Mouse (Mus musculus): ENCODE results near the gene Cul1.

Gene Cul1

GRCm38 (mm10) chr6:47472444-47472843 is 19.2 kb downstream of the Cul1 start:
- DNase-seq (ENCODE audit: extremely low spot score, low spot score): no peak

DNA sequence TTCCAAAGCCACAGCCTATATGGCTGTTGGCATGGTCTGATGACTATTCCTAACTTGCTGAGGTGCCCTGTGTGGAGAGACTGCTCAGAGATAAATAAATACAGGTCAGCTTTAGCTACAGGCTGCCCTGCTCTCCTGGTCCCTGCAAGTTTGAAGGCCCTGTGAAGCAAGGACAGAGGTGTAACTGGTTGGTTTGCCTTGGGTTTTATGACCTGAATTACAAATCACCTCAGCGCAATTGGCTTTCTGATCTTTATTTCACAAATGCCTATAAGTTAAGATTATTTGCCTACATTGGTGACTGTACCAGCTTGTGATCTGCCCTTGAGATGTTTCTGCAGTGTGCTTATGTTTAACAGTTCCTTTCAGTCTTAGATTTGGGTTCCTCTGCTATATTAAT is 28.8 kb downstream of the Cul1 start:
- DNase-seq (ENCODE audit: extremely low spot score, low spot score): no peak

GRCm38 (mm10) chr6:47494562-47494961 is 41.4 kb downstream of the Cul1 start:
- DNase-seq (ENCODE audit: extremely low spot score, low spot score): no peak

- DNase-seq (ENCODE audit: extremely low spot score, low spot score): no peak
Measured at GRCm38 (mm10) chr6:47520030-47520429, 66.8 kb downstream of the Cul1 start.

- no peak for DNase-seq (ENCODE audit: extremely low spot score, low spot score)
Measured at GRCm38 (mm10) chr6:47522431-47522830, 69.2 kb downstream of the Cul1 start.

- DNase-seq (ENCODE audit: extremely low spot score, low spot score): peak; percentile 12
Measured at GRCm38 (mm10) chr6:47525041-47525440, 71.8 kb downstream of the Cul1 start.

- DNase-seq (ENCODE audit: extremely low spot score, low spot score): peak; percentile 15
Measured at GRCm38 (mm10) chr6:47526446-47526845, 73.2 kb downstream of the Cul1 start.

- DNase-seq (ENCODE audit: extremely low spot score, low spot score): no peak
Measured at GRCm38 (mm10) chr6:47527129-47527528, 73.9 kb downstream of the Cul1 start.

- no peak for DNase-seq (ENCODE audit: extremely low spot score, low spot score)
Measured at GRCm38 (mm10) chr6:47527655-47528054, 74.5 kb downstream of the Cul1 start.

DNA sequence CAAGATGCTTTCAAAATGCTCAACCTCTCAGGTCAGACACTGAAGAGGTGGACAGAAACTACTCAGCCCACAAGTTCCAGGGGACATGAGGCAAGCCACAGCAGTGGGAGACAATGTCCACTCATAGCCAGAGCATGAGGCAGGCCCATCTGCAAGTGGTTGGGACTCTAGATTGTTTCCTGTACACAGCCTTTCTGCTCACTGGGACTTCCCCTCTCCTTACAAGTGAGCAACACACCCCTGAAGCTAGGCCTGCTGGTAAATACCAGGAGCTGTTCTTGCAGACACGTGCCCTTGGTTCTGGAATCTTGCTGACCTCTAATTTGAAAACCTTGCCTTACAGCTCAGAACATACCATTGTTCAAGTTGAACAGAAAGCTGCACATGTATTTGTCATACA is 79.3 kb downstream of the Cul1 start:
- no peak for DNase-seq (ENCODE audit: extremely low spot score, low spot score)

DNA sequence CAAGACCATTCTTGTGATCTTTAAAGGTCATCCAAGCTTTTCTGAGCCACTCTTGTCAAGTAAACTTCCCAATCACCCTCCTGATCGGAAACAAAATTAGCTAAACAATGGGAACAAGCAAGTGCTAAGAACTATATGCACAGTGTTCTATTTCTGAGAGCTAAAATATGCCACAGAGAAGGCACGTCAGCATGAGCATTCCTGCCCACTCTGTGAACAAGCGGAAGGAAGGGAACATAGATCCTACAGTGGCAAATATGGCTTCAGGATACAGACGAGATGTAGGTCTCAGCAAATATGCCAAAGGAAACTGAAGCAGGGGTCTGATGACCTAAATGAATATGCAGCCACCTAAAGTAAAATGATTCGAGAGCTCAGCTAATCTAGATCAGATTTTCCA is 82.1 kb downstream of the Cul1 start:
- no peak for DNase-seq (ENCODE audit: extremely low spot score, low spot score)

- DNase-seq (ENCODE audit: extremely low spot score, low spot score): no peak
Measured at GRCm38 (mm10) chr6:47552280-47552679, 99.1 kb downstream of the Cul1 start.

GRCm38 (mm10) chr6:47559287-47559686 is 106.1 kb downstream of the Cul1 start:
- DNase-seq (ENCODE audit: extremely low spot score, low spot score): no peak

DNA sequence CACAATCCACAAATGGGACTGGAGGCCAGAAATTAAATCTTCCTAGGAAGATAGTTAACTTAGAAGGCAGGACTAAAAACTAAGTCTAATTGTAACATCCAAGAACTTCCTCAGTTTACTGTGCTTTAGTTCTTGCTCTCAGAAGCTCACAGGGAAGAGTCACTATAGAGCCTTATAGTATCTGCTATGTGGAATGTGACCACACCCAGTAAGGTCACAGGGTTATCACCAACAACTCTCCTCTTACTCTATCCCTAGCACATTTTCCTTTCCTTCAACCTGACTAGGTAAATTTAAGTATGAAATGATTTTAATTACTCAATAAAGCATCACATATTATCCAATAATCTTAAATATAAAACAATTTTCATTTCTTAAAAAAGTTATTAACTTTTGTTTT is 107.2 kb downstream of the Cul1 start:
- no peak for DNase-seq (ENCODE audit: extremely low spot score, low spot score)

DNA sequence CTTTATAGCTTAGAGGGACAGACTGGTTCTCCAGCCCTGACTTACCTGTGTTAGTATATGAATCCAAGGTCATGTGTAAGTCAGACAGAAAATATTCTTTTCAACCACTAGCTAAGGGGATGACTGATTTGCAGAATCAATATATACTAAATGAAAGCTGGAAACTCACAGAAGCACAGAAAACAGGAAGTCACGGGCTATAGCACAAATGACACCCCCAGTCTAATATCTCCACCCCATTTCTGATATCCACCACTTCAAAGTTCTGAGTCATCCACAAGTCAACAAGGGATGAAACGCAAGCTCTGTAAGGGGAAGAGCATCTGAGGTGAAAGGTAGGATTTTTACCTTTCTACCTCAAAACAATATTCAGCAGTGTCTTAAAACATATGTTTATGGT is 107.6 kb downstream of the Cul1 start:
- no peak for DNase-seq (ENCODE audit: extremely low spot score, low spot score)

- DNase-seq (ENCODE audit: extremely low spot score, low spot score): no peak
Measured at GRCm38 (mm10) chr6:47561426-47561825, 108.2 kb downstream of the Cul1 start.

DNA sequence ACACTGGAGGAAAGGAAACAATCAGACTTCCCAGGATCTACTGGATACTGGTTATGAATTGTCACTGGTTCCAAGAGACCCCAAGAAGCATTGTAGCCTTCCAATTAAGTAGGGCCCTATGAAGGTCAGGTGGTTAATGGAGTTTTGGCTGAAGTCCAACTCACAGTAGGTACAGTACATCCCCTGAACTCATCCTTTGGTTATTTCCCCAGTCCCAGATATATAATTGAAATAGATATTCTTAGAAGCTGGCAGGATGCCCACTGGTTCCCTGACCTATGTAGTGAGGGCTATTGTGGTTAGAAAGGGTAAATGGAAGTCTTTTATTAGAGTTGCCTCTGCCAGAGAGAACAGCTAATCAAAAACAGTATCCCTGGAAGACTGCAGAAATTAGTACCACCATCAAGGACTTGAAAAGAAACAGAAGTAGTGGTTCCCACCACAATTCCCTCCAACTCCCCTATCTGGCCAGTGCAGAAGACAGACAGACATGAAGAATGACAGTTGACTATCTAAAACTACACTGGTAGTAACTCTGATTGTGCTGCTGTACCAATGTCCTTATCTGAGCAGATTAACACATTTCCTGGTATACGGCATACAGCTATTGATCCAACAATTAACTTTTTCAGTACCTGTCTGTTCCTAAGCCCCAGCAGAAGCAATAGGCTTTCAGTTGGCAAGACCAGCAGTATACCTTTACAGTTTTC is 112.3 kb downstream of the Cul1 start:
- no peak for DNase-seq (ENCODE audit: extremely low spot score, low spot score)

DNA sequence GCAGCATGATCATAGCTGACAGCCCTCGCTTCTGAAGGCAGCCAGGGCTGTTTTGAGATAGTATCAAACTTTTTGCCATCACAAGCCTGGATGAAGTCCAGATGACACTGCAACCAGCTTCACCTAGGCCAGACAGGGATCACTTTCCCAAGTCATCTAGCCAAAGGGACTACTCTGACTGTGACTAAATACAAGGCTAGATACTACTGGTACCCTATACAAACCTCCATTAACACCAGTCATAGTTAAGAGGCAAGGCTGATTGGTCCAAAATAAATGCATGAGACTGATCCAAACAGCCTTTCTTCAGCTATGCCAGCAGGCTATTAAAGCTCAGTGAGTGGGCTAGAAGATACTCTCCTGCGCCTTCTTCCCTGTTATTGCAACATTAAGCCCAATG is 119.7 kb downstream of the Cul1 start:
- no peak for DNase-seq (ENCODE audit: extremely low spot score, low spot score)
